Mouse (Mus musculus) regulatory T cell (primary cell): Measurements from ENCODE around the gene Tm9sf2.
"Not testable (repeated sequence)": the region's sequence is repeated elsewhere in the genome, so short reads cannot be mapped to it uniquely, and the experiment has no call there.

ENCODE experiments used
- in situ Hi-C: fragments of 300-600 bp; cut with MboI, MseI; formaldehyde crosslinking; loops from one replicate; pipeline ENCODE4 v1.15.1; 2025; ENCODE audit warnings: high pct_unique_total_duplicates

Tm9sf2 gene

DNA sequence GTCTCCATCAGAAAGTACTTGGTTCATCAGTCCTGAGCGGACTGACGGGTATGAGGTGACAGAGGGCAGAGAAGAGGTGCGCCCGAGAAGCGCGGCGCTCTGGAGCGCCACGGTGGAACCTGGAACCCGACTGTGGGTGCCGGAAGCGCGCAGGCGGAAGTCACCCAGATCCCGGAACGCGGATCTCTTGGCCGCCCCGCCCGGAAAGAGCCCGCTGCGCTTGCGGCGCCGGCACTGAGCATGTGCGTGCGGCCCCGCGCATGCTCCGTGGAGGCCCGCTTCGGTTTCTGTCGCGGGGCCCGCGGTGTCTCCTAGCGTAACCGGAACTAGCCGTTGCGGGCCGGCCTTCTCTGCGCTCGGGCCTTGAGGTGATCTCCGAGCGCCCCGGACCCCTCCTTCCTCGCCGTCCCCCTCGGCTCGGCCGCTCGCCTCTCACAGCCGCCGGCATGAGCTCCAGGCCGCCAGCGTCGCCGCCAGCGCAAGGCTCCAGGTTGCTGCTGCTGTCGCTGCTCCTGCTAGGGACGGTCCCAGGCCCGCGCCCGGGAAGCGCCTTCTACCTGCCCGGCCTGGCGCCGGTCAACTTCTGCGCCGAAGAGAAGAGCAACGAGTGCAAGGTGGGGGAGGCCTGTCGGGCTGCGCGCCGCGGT lies at the start of gene Tm9sf2:
Gene Tm9sf2 (plus strand): TSS at position 217 of the 647 bp plus-strand sequence.
- in situ Hi-C loops: loop anchor here (5.0 kb wide), 1 partner anchor 45 kb away; no protein-coding TSS in a partner anchor

DNA sequence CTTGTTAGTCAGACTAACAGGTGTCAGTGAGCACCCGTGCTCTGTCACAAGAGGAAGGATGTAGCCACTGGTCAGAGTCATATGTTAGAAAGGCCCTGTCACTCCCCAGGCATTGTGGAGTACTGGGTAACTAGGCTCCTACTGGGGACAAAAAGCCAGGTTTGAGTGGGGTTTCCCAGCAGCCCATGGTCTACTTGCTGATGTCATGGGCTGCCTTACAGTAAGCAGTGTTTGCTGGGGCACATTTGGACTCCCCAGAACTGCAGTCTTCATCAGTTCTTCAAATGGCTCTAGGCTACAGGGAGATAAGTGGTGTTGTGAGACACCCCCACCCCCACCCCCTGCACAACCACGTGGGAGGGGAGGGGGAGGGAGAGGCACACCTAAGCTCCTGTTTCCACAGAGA lies 48.9 kb upstream of the Tm9sf2 start:
- in situ Hi-C loops: loop anchor here (10.0 kb wide), 1 partner anchor 103 kb away; no protein-coding TSS in a partner anchor

DNA sequence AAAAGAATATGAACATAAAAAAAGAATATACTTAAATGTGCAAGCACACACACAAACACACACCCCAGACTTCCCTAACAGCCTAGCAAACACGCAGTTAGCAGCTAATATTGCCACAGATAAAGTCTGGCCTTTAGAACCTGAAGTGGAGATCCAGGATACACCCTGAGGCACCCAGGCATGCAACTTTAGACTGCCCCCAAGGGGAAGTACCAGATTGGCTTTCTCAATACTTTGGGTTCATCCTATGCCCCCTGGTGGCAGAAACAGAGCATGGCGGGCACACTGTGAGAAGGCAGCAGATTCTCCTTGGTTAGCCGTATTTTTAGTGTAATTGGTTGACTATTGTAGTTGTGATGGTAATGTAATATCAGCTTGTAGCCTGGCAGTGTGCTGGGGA lies 46.2 kb upstream of the Tm9sf2 start:
- in situ Hi-C loops: loop anchor here (5.0 kb wide), 2 partner anchors 47 to 128 kb away; partner anchors contain the start of gene Tm9sf2

DNA sequence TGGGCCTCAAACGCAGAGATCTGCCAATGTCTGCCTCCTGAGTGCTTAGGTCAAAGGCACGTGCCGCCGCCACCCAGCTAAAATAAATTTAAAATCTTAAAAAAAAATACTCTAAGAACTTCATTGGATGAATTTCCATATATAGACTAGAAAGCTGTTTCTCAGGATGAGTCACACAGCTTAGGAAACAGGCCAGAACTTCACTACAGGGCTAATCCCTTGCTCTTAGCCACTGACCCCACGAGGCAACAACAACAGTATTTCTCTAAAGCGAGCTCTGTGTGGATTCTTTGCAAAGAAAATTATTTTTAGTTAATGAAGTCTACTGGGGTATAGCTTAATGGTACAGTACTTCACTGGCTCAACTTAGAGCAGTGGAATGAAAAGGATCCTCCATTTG lies 45.5 kb upstream of the Tm9sf2 start:
- in situ Hi-C loops: loop anchor here (5.0 kb wide), 2 partner anchors 46 to 129 kb away; partner anchors contain the start of gene Tm9sf2

DNA sequence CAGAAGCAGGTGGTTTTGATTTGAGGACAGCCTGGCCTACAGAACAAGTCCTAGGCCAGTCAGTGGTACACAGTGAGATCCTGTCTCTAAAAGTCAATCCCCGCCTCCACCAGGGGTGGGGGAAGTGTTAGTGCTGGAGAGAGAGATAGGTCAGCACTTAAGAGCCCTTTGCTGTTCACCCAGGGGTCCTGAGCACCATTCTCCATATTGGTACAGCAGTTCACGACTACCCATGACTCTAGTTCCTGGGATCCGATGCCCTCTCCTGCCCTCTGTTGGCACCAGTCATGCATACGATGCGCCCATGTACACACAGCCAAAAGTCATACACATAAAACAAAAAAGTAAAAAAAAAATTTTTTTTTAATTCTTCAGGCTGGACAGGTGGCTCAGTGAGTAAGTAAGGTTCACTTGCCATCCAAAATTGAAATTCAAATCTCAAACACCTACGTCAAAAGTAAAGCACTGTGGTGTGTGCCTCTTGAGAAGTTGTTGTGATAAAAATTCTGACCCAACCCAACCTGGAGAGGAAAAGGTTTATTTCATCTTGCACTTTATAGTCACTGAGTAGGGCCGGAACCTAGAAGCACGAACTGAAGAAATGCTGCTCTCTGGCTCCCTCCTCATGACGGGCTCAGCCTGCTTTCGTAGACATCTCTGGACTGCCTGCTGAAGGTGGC lies 44.3 kb upstream of the Tm9sf2 start:
- in situ Hi-C loops: loop anchor here (5.0 kb wide), 2 partner anchors 45 to 130 kb away; partner anchors contain the start of gene Tm9sf2

DNA sequence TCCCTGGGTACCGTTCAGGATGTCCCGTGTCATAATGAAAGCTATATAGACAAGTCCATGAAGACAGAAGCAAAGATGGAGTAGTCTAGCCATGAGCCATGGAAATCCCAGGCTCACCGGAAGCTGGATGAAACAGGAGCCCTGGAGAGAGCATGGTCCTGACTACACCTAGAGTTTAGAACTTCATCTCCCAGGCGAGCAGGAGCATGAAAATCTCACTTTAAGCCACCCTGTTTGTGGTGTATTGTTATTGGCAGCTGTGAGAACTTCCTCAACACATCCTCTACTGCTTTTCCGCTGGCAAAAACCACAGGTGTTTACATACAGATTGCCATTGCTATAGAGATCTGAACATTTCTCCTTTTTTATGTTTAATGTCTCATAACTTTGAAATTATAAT lies 43.2 kb upstream of the Tm9sf2 start:
- in situ Hi-C loops: loop anchor here (5.0 kb wide), 2 partner anchors 44 to 131 kb away; partner anchors contain the start of gene Tm9sf2

DNA sequence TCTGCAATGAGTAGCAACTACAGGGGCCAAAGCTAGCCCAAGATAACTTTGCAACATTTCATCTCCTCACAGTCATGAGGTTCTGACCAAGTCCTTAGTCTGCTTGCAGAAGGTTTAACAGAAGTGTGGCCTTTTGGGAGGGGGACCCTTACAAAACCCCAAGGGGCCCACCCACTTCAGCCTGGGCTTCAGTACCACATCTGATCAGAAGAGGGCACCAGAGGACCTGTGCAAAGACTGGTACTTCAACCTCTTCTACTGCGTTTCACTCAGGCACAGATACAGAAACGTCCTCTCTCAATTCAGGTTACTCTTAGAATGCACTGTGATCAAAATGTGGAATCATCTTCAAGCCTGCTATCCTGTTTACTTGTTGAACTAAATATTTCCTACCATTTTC lies 42.3 kb upstream of the Tm9sf2 start:
- in situ Hi-C loops: loop anchor here (5.0 kb wide), 2 partner anchors 43 to 132 kb away; partner anchors contain the start of gene Tm9sf2

DNA sequence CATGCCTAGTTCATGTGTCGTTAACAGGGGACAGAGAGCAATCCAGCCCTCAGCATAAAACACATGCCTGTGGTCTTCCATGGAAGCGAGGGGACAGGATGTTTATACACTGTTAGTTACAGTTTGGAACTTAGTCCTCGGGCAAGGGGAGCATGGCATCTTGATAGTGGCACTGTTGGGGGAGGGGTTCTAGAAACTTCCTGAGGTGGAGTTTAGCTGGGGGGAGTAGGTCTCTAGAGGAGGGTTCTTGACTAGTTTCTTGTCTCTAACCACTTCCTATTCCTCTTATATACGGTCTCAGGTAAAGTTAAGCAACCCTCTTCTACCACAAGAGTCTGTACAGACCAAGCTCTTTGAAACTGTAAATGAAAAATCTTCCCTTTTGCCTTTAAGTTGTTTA lies 40.6 kb upstream of the Tm9sf2 start:
- in situ Hi-C loops: no loop called here

DNA sequence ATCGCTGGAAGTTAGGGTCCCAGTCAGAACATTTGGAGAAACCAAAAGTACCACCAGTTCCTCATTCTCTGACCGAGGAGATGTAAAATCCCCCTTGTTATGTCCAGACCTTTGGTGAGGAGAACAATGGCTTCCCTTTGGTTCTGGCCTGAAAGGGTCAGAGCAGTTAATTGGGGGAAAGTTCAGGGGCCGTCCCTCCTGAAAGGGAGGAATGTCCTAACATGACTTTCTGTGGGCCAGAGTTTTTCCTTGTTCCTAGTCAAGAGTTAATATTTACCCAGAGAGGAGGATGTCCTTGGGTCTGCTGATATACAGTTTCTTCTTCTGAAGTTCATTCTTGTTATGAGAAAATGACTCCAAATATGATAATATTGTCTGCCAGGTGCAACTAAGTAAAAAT lies 38.8 kb upstream of the Tm9sf2 start:
- in situ Hi-C loops: not testable (repeated sequence)

DNA sequence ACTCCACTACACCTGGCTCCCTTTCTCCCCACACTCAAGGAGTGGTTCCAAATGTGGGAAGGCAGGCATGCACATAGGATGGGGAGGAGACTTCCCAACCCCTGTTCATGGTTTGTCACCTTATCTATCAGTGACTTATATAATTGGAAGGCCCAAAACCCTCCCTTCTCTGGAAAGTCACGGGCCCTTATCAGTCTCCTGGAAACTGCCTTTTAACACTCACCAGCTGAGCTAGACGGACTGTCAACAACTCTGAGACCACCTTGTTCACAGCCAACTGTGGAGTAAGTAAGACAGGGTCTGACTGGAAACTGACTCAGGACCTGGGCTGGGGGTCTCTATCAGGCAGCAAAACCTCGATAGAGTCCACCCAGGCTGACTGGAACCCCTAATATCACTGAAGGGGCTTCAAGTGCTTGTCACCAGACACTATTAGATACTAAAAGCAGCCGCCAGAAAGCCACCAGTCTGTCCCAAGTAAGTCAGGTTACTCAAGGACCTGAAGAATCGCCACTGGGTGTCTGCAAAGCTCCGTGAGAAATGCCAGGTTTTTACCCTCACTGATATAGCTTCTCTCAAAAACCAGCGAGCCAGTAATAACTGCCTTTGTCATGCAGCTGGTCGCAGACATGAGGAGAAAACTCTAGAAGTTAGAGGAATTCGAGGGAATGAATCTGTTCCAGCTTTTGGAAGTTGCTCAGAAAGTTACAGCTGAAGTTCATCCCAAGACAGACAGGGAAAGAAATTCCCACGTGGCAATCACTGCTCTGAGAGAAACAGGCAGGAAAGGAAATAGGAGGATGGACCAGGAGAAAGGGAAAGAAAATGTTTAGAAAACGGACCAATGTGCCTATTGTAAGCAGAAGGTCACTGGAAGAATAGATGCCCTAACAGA lies 37.8 kb upstream of the Tm9sf2 start:
- in situ Hi-C loops: no loop called here

DNA sequence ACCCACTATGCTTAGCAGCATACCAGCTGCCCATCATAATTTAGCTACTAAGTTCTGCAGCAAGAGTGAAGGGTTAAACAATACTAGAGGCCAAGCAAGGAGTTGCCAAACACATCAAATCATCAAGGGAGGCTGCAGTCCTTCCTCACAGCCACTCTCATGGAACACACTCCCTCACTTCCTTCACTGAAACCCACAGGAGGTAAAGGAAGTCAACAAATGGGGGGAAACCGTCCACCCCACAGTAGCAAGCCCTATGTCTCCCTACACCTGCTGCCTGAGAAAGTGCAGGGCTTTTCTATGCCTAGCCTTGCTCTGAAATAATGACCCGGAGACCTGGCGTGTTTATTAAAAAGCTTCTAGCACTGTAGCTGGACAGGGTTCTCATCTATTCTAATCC lies 36.9 kb upstream of the Tm9sf2 start:
- in situ Hi-C loops: no loop called here

DNA sequence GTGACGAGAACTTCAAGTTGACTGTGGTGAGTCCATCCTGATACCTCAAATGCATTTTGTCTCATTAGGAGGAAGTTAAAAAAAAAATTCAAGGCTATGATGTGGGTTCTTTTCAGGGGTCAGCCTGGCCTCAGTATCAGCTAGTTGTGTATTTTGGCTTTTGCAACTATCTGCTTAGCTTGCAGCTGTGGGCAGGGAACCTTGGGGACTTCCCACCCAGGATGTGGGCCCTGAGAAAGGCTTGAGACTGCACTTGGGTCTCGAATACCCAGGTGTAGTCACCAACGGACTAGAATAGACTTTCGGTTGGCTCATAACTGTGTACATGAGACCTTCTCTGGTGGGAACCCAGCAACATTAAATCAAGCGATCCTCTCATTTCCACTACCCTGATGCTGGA lies 33.4 kb upstream of the Tm9sf2 start:
- in situ Hi-C loops: no loop called here

DNA sequence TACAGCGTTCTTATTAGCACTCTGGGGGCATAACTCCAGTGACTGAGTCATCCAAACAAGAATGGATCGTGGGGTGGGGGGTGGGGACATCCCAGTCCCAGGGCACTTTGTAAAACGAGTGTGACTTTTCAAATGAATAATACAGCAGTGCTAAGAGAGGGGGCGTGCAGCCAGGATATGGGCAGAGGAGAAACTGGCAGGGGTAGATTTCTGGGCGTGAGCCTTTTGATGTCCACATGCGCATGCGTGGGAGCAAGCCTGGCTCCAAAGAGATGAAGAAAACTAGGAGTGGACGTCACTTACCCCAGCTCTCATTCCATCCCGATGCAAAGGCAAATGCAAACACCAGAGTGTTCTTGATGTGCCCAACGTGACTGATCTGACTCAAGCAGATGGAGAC lies 32.5 kb upstream of the Tm9sf2 start:
- in situ Hi-C loops: no loop called here

DNA sequence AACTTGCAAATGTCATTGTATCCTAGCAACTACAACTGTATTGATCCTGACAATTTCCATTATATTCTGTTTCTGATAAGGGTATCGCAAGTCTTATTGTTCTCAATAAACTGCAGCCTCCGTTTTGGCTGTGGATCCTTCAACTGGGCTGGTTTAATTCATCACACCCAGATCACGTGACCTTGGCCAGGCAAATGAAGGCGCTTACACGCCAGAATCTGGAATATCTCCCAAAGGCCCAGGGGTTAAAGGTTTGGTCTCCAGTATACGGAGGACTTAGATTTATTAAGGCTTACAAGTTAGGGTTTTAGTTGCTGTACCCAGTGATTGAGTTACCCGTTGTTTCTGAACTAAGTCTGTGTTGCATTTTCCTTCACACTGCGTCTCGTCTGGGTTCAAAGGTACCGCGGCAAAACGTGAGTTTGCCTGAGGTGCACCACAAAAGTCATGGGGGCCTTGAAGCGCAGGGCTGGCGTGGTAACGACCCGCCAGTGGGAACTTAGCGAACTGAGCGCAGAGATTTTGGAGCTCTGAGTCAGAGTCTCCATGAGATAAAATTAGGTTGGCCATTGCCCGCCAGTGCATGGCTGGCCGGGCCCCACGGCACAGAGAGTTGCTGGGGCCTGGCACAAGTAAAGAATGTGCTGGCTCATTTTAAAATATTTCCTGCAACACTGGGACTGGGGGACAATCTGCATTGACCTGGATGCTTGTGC lies 31.2 kb upstream of the Tm9sf2 start:
- in situ Hi-C loops: no loop called here

DNA sequence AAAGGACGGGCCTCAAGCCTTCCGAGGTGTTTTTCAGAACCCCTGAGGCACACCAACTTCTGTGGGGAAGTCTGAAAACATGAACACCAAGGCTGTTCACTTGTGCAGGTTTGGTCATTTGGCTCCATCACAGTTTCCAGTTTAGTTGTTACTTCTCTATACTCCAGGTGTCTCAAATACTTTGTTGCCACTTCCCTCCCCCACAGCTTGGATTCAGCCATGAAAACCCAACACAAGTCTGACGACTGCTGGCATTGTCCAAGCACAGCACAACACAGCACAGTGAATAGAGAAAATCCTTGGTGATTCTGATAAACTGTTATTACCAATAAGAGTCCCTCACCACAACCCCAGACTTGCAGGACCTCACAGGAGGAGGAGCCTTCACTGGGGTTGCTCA lies 29.8 kb upstream of the Tm9sf2 start:
- in situ Hi-C loops: no loop called here

DNA sequence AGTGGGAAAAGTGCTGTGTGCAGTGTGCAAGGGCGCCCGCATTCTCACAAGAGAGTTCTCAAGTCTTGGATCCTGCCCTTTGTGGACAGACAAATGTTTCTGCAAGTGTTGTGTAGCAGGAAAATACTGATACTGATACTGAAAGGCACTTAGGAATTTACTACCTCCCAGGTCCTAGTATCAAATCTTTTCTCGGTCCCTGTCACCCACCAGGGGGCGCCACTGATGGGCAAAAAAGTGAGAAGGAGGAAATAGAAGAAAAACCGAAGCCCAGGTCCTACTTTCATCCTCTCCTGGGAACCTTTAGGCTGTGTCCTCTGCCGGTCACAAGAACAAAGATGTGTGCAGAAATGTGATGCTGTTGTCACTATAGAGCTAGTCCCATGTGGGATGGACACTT lies 27.4 kb upstream of the Tm9sf2 start:
- in situ Hi-C loops: no loop called here

DNA sequence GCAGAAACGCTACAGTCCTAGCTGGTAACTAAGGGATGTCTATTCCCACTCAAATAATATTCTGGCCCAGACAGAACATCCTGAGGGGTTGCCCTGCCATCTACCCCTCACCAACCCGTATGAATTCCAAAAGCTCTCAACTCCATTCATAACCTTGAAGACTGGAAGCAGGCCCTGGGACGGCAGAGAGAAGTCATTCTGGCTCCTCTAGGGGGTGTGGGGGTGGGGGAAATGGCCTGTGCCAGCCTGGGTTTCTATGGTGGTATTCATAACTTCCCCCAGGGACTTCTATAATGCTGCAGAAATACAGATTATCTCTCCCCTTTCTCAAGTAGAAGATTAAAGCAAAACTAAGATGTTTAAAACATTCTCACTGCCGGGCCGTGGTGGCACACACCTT lies 26.9 kb upstream of the Tm9sf2 start:
- in situ Hi-C loops: no loop called here

DNA sequence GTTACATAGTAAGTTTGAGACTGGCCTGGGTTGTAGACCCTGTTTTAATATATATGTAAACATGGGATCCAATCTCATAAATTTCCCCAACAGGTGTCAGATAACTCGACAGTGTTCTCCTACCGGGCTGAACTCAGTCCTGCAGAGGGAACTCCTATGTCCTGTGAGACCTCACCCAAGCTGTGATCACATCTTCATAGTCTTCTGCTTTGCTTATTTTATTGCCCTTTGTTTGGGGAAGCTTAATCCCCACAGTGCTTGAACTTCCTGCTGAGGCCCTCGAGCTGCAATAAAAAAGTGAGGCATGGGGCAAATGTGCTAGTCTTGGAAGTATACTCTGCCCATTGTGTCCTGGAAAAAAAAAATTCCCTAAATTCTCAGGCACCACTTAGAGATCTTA lies 25.5 kb upstream of the Tm9sf2 start:
- in situ Hi-C loops: no loop called here

DNA sequence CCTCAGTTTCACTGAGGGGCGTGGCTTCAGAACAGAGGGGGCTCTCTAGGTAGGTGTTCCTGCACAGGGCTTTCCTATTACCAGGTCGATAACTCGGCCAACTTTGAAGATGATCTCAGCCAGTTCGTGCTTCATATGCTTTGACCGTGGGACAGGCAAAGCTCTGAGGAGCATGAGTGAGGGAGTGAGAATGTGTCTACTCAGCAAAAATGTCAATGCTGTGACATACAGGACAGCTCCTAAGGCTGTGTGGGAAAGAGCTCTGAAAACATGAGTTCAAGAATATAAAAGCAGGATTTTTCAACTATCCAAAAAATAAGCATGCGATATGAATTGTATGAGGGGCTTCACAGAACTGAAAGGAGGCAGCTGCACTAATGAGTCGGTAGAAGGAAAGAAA lies 23.3 kb upstream of the Tm9sf2 start:
- in situ Hi-C loops: no loop called here

DNA sequence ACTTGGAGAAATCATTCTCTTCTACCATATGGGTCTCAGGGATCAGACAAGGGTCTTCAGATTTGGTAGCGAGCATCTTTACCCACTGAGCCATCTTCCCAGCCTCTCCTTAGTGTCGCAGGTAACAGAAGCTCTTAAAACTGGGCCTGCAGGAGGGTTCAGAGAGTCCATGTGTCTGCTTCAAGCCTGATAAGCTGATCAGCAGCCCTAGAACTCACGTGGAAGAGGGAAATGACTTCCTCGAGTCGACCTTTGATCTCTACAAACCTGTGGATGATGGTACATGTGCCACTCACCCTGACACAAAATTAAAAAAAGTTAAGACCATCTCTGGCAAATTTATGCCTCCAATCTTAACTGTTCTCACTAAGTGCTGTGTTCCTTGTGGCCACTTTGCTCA lies 18.9 kb upstream of the Tm9sf2 start:
- in situ Hi-C loops: no loop called here

DNA sequence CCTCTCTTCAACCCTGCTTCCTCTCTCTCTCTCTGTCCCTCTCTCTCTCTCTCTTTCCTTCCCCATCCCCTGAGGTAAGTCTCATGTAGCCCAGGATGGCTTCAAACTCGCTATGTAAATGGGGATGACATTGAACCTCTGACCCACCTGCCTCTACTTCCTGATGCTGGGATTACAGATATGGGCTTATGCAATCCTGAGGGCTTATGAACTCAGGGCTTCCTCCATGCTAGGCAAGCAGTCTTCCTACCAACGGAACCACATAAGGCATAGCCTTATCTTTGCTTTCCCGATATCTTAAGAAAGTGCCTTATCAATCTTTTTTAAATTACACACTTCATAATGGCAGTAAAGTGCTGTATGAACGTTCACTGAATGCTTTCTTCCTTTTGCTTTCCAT lies 14.5 kb upstream of the Tm9sf2 start:
- in situ Hi-C loops: no loop called here
